Mouse (Mus musculus): ENCODE results near the gene Tomm6. TPM values are rescaled to one million over a fixed set of nuclear protein-coding genes. Genes with fewer than 3 reads are reported as not detected.

The Tomm6 gene
- total RNA-seq, 2 experiments from 2014 or later: 247 to 266 TPM

GRCm38 (mm10) chr17:47695337-47695710 lies 7.1 kb upstream of the Tomm6 start:
- DNase-seq (ENCODE audit: low spot score in 2 of 2): no peak

GRCm38 (mm10) chr17:47694503-47695336 lies 6.5 kb upstream of the Tomm6 start, which contains the start of gene Prickle4:
Gene Prickle4 (minus strand): TSS chr17:47694736.
- DNase-seq (ENCODE audit: low spot score in 2 of 2): peak; percentile 99

GRCm38 (mm10) chr17:47694442-47694502 lies 6.1 kb upstream of the Tomm6 start, which contains the start of gene Gm21981:
Gene Gm21981 (minus strand): TSS chr17:47694455.
- DNase-seq (ENCODE audit: low spot score in 2 of 2): no peak

DNA sequence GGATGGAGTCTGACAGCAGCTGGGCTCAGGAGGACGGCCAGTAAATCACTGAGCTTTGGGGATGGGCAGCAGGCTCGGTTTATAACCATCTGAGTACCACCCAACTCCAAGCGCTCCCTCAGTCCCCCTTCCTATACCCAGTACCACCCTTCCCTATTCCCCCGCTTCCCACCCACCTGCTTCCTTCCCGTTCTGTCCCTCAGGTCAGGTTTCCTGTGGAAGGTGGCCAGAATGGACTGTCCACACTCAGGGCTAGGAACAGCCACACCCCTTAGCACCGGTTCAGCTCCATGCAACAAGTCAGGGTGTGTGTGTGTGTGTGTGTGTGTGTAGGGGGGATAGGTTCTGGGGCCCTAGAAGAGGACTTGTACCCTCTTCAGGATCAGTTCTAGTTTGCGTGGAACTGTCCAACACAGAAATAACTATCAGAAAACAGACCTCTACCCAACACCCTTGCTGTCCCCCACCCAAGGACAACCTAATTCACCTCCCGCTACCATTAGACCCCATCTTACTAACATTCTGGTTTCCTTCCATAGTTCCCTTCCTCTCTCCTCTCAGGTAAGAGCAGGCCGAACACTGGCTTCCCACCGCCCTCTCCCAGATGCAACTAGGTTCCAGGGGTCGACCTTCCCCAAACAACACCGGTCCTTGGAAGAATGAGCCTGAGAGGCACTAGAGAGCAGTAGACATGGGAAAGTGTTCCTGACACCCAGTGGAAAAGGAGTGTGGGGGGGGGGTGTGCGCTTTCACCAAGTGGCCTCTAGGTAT lies 5.7 kb upstream of the Tomm6 start:
- no peak for DNase-seq (ENCODE audit: low spot score in 2 of 2)

DNA sequence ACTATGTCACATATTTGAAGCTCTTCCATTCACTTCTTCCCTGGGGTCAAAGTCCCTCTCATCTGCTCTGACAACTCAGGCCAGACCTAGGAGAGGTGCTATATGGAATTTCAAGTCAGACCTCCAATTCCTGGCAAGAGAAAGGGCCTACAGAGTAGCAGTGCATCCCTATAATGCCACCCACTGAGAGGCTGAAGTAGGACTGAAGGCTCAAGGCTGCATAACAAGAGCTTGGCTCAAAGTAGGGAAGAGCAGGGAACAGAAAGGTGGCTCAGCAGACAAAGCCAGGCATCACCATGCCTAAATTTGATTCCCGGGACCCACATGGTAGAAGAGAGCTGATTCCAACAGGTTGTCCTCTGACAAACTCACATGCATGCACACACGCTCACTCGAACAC lies 3.5 kb upstream of the Tomm6 start:
- DNase-seq (ENCODE audit: low spot score in 2 of 2): no peak

DNA sequence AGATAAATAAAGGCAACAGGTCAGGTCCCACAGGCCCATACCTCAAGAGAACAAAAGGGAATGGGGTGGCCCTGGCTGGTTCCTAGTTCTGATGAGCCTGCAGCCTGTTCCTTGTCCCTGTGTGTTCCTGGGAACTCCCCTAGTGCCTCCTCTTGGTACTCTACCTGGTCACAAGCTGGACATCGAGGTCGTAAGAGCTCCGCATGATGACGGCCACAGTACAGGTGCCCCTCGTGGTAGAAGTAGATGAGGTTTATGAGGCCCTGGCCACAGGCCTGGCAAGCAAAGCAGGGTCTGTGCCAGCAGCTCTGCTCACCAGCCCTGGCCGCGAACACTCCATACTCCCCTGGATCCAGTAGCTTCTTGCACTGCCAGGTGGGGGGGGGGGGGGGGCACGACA lies 1.7 kb upstream of the Tomm6 start:
- DNase-seq (ENCODE audit: low spot score in 2 of 2): no peak

DNA sequence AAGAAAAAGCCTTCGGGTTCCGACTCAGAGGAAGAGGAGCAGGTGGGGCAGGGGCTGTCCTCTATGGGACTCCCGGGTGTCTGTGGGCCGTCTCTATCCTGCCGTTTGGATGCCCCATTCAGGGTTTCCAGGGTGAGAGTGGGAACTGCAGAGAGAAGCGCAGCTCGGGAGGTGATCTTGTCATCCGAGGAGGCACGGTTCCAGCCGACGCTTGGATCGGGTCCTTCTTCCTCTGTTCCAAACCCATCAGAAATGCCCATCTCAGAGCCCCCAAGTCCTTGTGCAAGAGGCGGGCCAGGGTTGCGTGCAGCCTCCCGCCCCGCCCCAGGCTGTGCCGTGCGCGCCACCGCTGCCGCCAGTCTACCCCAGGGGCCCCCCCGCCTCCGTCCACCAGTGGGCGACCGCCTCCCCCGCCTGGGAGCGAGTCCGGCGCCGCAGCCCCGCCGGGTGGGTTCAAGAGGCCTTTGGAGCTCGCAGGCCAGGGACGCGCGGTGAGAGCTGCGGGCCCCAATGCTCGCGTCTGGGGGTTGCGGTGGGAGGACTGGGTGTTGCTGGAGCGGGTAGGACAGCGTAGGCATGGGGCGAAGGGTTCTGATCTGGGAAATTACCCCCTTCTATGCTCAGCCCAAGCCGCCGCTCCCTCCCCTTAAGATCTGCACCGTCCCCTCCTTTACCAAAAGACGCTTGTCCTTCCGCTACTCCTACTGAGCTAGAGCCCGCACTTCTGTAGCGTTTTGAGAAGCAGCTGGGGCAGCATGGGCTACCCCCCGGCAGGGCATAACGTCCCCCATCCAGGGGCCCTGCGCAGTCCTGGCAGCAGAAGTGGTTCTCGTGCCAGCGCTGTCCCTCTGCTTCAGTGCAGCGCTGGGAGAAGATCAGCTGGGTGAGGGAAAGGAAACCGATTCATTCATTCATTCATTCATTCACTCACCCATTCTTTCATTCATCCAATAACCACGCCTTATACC lies 706 bp upstream of the Tomm6 start, which contains the start of gene Frs3:
Gene Frs3, plus strand, starts transcription at position 423 of the 968 bp plus-strand sequence.
- peak; percentile 69 to 76 for DNase-seq (ENCODE audit: low spot score in 2 of 2)

DNA sequence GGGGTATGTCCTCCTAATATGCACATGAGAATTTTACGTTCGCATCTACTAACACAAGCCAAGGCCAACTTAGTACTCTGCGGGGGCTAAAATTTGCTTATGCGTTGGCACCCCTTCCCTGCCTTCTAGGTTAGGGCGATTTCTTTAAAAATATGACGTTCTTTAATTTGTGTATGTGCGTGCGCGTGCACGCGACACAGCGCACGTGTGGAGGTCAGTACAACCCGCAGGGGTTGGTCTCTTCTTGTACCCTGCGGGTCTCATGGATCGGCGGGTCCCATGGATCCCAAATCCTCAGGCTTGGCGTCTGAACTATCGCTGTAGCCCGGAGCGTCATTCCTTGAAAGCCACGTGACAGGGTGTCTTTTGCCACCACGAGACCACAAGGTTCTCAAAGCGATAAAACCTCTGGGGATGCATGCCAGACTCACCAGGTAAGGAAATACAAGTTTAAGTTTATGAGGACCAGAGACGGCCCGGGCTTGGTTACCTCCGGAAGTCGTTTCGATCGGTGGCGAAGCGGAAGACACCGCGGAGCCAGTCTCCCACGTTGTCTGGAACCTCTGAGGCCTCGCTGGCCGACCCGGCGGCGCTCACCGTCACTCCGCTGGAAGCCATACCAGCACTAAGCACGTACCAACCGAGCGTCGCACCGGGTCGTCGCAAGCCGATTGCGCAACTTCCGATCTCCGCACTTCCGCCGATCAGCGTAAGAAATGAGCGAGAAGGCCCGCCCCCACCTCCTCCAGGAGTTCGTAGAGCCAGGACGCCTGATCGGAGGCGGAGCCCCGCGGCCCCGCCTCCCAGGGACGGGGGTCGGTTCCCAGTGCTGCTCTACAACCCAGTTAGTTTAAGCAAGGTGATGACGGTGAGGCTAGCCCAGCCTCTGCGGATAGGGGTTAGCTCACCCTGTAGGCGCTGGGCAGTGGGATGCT lies 510 bp downstream of the Tomm6 start:
- DNase-seq (ENCODE audit: low spot score in 2 of 2): peak; percentile 89 to 90

GRCm38 (mm10) chr17:47682836-47683235 lies 5.3 kb downstream of the Tomm6 start:
- DNase-seq (ENCODE audit: low spot score in 2 of 2): no peak

DNA sequence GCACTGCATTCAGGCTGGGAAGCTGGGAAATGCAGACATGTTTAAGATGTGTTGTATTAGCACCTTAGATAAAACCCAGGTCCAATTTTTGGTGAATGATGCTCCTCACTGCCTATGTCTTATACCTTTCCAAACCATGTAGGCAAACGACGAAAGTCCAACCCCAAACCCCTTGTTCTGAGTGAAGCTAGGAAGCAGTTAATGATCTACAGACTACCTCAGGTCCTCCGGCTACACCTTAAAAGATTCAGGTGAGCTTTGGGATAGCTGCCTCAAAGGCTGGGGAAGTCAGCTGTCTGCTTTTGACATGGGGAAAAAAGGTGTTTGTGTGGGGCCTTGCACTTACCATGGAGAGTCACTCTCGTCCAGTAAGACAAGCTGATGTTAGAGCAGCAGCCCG lies 9.5 kb downstream of the Tomm6 start:
- DNase-seq (ENCODE audit: low spot score in 2 of 2): no peak

GRCm38 (mm10) chr17:47678238-47678637 lies 9.9 kb downstream of the Tomm6 start:
- no peak for DNase-seq (ENCODE audit: low spot score in 2 of 2)

GRCm38 (mm10) chr17:47676581-47676980 lies 11.6 kb downstream of the Tomm6 start:
- peak; percentile 66 to 79 for DNase-seq (ENCODE audit: low spot score in 2 of 2)

GRCm38 (mm10) chr17:47672311-47673111 lies 15.7 kb downstream of the Tomm6 start:
- DNase-seq (ENCODE audit: low spot score in 2 of 2): peak; percentile 49 to 57

- DNase-seq (ENCODE audit: low spot score in 2 of 2): no peak
Measured at GRCm38 (mm10) chr17:47671988-47672310, 16.2 kb downstream of the Tomm6 start.

- no peak for DNase-seq (ENCODE audit: low spot score in 2 of 2)
Measured at GRCm38 (mm10) chr17:47669166-47669565, 19.0 kb downstream of the Tomm6 start.

GRCm38 (mm10) chr17:47664474-47664873 lies 23.7 kb downstream of the Tomm6 start:
- no peak for DNase-seq (ENCODE audit: low spot score in 2 of 2)

GRCm38 (mm10) chr17:47663009-47663713 lies 25.0 kb downstream of the Tomm6 start:
- no peak for DNase-seq (ENCODE audit: low spot score in 2 of 2)

GRCm38 (mm10) chr17:47658741-47659243 lies 29.4 kb downstream of the Tomm6 start:
- no peak for DNase-seq (ENCODE audit: low spot score in 2 of 2)

DNA sequence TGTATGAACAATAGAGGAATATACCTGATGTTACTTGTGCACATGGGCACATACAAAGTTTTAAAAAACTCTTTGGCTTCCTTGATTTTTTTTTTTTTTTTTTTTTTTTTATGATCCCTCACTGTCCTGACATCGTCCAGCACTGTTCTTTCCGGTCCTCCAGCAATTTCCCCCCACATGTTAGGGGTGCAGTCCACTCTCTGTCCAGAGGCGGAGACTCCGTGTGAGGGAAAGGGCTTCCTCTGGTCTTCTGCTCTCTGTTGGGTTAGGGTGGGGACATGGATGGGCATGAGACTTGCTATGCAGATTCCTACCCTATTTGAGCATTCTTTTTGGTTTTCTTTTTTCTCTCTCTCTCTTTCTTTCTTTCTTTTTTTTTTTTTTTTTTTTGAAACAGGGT lies 30.3 kb downstream of the Tomm6 start:
- DNase-seq (ENCODE audit: low spot score in 2 of 2): no peak

Data from adrenal gland, adult 18-20 months (tissue).